Mouse (Mus musculus): ENCODE measurements around the gene Lasp1. TPM values are rescaled to one million over a fixed set of nuclear protein-coding genes. Genes with fewer than 3 reads are reported as not detected.

Gene Lasp1
- polyA plus RNA-seq (2015; fragmentation: Illumina TruSeq; extraction: RNeasy Lipid Tissue Mini Kit (QIAGEN cat#74804); ENCODE audit: insufficient read depth, low read depth, low replicate concordance) = 27.9 TPM

DNA sequence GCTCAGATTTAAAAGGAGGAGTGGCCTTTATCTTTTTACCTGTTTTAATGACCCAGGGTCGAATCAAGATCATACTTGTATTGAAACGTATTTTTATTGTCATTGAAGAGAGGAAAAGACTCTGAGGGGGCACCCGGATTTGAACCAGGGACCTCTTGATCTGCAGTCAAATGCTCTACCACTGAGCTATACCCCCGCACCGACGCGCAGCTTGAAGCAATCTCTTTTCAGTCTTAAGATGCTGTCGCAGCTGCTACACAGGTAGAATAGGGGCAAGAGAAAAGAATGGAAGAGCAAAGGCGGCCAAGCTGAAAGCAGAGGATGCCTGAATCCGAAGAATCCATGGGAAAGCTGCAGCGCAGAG is at the start of gene Lasp1:
Lasp1 (plus strand) TSS at position 219 of the 364 bp plus-strand sequence.

DNA sequence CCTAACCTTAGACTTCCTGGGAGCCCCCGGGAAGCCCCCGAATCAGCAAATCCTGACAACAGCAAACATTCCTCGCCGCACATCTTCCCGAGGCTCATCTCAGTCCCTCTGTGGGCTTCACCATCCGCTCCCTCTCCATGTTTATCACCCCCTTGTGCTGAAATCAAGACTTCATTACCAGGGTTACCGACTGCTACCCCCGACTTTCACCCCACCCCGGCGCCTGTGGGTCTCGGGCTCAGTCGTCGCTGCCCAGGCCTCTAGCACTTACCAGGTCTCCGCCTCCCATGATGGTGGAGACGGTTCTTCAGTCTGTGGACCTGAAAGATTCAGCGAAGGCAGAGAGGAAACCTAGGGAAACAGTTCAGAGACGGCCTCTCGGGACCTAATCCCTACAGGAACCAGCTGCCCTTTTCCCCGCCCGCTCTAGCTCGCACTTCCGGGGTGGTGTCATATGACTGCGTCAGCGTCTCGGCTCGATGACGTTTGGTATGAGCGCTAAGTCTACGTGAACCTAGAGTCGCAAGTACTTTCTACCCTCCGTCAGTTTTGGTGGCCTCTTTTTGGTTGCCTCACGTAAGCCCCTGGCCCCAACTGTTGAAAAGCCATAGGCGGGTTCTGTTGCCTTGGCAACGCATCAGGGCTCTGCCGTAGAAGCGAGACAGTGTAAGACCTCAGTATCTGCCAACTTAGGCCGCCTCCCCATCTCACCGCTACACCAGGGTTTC is 32.5 kb upstream of the Lasp1 start, which contains the start of gene Cwc25:
Cwc25 (minus strand) TSS at position 403 of the 728 bp plus-strand sequence.

DNA sequence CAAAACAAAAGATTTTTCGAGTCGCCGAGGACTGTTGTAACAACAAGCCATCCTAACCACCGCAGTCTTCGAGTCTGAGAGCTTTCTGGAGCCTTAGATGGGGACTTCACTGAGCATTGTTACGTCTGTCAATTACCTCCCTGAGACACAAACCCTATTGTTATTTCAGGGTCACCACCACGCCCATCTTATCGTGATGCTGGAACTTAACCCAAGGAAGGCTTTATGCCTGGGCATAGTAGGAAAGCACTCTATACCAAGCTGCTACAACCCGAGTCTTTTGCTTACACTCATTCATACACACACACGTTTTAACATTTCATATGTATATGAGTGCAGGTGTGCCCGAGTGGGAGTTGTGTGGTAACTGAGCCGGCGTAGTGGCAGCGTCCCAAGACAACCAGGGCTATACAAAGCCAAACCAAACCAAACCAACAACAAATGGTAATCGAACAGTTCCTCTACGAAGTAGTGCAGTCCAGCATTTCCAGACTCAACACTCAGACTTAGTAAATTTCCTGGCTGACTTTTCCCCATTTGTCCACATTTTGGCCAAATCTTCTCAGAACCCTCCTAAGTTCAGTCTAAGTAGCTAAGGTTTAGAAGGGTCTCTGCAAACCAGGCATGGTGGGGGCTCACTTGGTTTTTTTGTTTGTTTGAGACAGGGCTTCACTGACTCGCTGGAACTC is 22.8 kb upstream of the Lasp1 start, which contains the start of gene 1700001P01Rik:
1700001P01Rik (minus strand) TSS at position 111 of the 689 bp plus-strand sequence.

DNA sequence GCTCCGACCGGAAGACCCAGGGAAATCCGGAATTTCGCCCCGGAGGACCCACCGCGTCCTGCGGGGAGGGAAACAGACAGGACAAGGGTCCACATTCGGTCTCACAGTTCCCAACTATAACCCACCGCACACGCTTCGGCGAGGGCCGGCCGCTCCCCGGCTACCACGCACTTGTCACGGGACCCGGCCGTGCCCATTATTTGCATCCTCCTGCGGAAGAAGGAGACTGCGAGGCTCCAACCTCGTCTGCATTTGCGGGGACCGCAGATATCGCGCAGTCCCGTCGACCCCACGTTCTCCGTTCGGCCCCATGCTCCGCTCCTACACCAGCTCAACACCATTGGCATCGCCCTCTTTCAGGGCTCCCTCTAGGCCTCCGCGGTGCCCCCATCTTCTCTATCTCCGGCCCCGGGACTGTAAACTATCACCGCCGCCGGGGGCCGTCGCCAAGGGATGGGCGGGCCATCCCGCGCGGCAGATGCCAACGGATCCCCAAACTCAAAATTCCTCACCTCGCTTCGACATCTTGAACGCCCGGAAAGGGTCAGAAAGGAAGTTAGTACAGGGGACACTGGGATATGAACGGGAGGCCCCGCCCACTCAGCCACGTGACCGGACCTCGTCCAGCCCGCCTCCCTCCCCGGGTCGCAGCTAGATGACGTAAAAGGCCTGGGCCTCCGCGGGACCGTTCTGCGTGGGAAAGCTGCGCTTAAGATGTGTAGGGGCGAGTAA is 16.8 kb upstream of the Lasp1 start, which contains the start of gene Rpl23:
Rpl23 (minus strand) TSS at position 606 of the 732 bp plus-strand sequence.

DNA sequence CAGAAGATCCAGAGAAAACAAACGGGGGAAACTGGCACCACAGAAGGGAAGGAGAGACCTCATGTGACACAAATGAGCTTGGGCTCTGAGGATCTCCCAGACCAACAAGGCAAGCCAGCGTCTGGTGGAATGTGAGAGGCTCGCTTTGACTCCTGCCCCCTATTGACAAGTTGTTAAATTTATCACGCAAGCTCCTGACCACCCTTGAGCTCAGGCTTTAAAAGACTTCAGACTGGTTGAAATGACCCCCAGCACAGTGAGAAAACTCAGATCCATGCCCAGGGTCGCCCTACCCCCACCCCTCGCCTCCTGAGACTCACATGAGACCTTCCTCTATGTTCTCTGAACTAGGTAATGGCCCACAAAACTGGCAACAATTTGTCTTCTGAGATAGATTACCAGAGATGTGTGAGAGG is 41.7 kb downstream of the Lasp1 start, which contains the start of gene B230217C12Rik:
B230217C12Rik (plus strand) TSS at position 242 of the 416 bp plus-strand sequence.

GRCm38 (mm10) chr11:97883918-97884600 is 85.3 kb downstream of the Lasp1 start, which contains the start of gene Fbxo47:
TSS of gene Fbxo47 (minus strand) at chr11:97884154.

Other genes starting within 250 kb of the Lasp1 start
- gene Srcin1, start 222.8 kb upstream of the Lasp1 start, polyA plus RNA-seq (2015; fragmentation: Illumina TruSeq; extraction: RNeasy Lipid Tissue Mini Kit (QIAGEN cat#74804); ENCODE audit: insufficient read depth, low read depth, low replicate concordance) = 0.39 TPM
- not detected for gene Epop, start 169.3 kb upstream of the Lasp1 start, polyA plus RNA-seq (2015; fragmentation: Illumina TruSeq; extraction: RNeasy Lipid Tissue Mini Kit (QIAGEN cat#74804); ENCODE audit: insufficient read depth, low read depth, low replicate concordance)
- 10.4 TPM for gene Mllt6, start 135.6 kb upstream of the Lasp1 start, polyA plus RNA-seq (2015; fragmentation: Illumina TruSeq; extraction: RNeasy Lipid Tissue Mini Kit (QIAGEN cat#74804); ENCODE audit: insufficient read depth, low read depth, low replicate concordance)
- 14.7 TPM for gene Cisd3, start 113.2 kb upstream of the Lasp1 start, polyA plus RNA-seq (2015; fragmentation: Illumina TruSeq; extraction: RNeasy Lipid Tissue Mini Kit (QIAGEN cat#74804); ENCODE audit: insufficient read depth, low read depth, low replicate concordance)
- 9.0 TPM for gene Pcgf2, start 98.5 kb upstream of the Lasp1 start, polyA plus RNA-seq (2015; fragmentation: Illumina TruSeq; extraction: RNeasy Lipid Tissue Mini Kit (QIAGEN cat#74804); ENCODE audit: insufficient read depth, low read depth, low replicate concordance)
- 31.9 TPM for gene Psmb3, start 95.6 kb upstream of the Lasp1 start, polyA plus RNA-seq (2015; fragmentation: Illumina TruSeq; extraction: RNeasy Lipid Tissue Mini Kit (QIAGEN cat#74804); ENCODE audit: insufficient read depth, low read depth, low replicate concordance)
- 4.1 TPM for gene Pip4k2b, start 54.3 kb upstream of the Lasp1 start, polyA plus RNA-seq (2015; fragmentation: Illumina TruSeq; extraction: RNeasy Lipid Tissue Mini Kit (QIAGEN cat#74804); ENCODE audit: insufficient read depth, low read depth, low replicate concordance)
- 4.5 TPM for gene Cwc25, start 32.4 kb upstream of the Lasp1 start, polyA plus RNA-seq (2015; fragmentation: Illumina TruSeq; extraction: RNeasy Lipid Tissue Mini Kit (QIAGEN cat#74804); ENCODE audit: insufficient read depth, low read depth, low replicate concordance)
- not detected for gene 1700001P01Rik, start 23.1 kb upstream of the Lasp1 start, polyA plus RNA-seq (2015; fragmentation: Illumina TruSeq; extraction: RNeasy Lipid Tissue Mini Kit (QIAGEN cat#74804); ENCODE audit: insufficient read depth, low read depth, low replicate concordance)
- gene Rpl23, start 16.6 kb upstream of the Lasp1 start, polyA plus RNA-seq (2015; fragmentation: Illumina TruSeq; extraction: RNeasy Lipid Tissue Mini Kit (QIAGEN cat#74804); ENCODE audit: insufficient read depth, low read depth, low replicate concordance) = 455 TPM
- 2.5 TPM for gene B230217C12Rik, start 41.8 kb downstream of the Lasp1 start, polyA plus RNA-seq (2015; fragmentation: Illumina TruSeq; extraction: RNeasy Lipid Tissue Mini Kit (QIAGEN cat#74804); ENCODE audit: insufficient read depth, low read depth, low replicate concordance)
- gene Fbxo47, start 85.2 kb downstream of the Lasp1 start, polyA plus RNA-seq (2015; fragmentation: Illumina TruSeq; extraction: RNeasy Lipid Tissue Mini Kit (QIAGEN cat#74804); ENCODE audit: insufficient read depth, low read depth, low replicate concordance) = not detected
- 1.3 TPM for gene Plxdc1, start 187.4 kb downstream of the Lasp1 start, polyA plus RNA-seq (2015; fragmentation: Illumina TruSeq; extraction: RNeasy Lipid Tissue Mini Kit (QIAGEN cat#74804); ENCODE audit: insufficient read depth, low read depth, low replicate concordance)
- 0.90 TPM for gene Arl5c, start 197.2 kb downstream of the Lasp1 start, polyA plus RNA-seq (2015; fragmentation: Illumina TruSeq; extraction: RNeasy Lipid Tissue Mini Kit (QIAGEN cat#74804); ENCODE audit: insufficient read depth, low read depth, low replicate concordance)
- gene Cacnb1, start 224.0 kb downstream of the Lasp1 start, polyA plus RNA-seq (2015; fragmentation: Illumina TruSeq; extraction: RNeasy Lipid Tissue Mini Kit (QIAGEN cat#74804); ENCODE audit: insufficient read depth, low read depth, low replicate concordance) = 2.7 TPM
- 443 TPM for gene Rpl19, start 227.7 kb downstream of the Lasp1 start, polyA plus RNA-seq (2015; fragmentation: Illumina TruSeq; extraction: RNeasy Lipid Tissue Mini Kit (QIAGEN cat#74804); ENCODE audit: insufficient read depth, low read depth, low replicate concordance)